Mouse (Mus musculus) MEL (cell line): ENCODE measurements at regions not wholly inside any gene's neighbourhood (a gene's known extent, or its start where the extent isn't known, plus 50 kb on each side); places are given as distances from the start of the nearest gene placed in this dataset.

ENCODE experiments used
- DNase-seq: peaks from one replicate; pipeline ENCODE4 v3.0.0; 2011; ENCODE audit warnings: low read depth, low spot score
- H3K27ac ChIP-seq: 2 replicates; pipeline ENCODE4 v1.5.1; 2012; ENCODE audit warnings: low read depth, mild to moderate bottlenecking, control low read depth, low read length, moderate library complexity; ENCODE audit not compliant: control insufficient read depth
- H3K27me3 ChIP-seq, 2 experiments: fragments of 150-350 bp in 1 of 2; sonication (generic) in 1 of 2; 2 replicates each; pipeline ENCODE4 v1.6.1; 2012; ENCODE audit warnings: low read length in 2 of 2, mild to moderate bottlenecking in 2 of 2, improper control_type of control experiment in 1 of 2, moderate library complexity in 1 of 2; ENCODE audit not compliant: insufficient read depth in 2 of 2, control insufficient read depth in 1 of 2
- H3K36me3 ChIP-seq, 2 experiments: 2 replicates each; pipeline ENCODE4 v1.6.1; 2012 to 2014; ENCODE audit warnings: low read length in 2 of 2, improper control_type of control experiment in 1 of 2, inconsistent platforms in 1 of 2, mild to moderate bottlenecking in 1 of 2; ENCODE audit not compliant: insufficient read depth in 2 of 2, control insufficient read depth in 1 of 2
- H3K4me1 ChIP-seq, 2 experiments: fragments of 150-350 bp in 1 of 2; sonication (generic) in 1 of 2; 2 replicates each; pipeline ENCODE4 v1.6.1; 2012; ENCODE audit warnings: low read length in 2 of 2, improper control_type of control experiment in 1 of 2, mild to moderate bottlenecking in 1 of 2; ENCODE audit not compliant: insufficient read depth in 2 of 2, control insufficient read depth in 1 of 2
- H3K4me3 ChIP-seq, 2 experiments: fragments of 150-350 bp in 1 of 2; sonication (generic) in 1 of 2; 2 replicates each; pipeline ENCODE4 v1.5.1; 2012; ENCODE audit warnings: low read depth in 2 of 2, low read length in 2 of 2, mild to moderate bottlenecking in 2 of 2, moderate library complexity in 2 of 2, control low read depth in 1 of 2, improper control_type of control experiment in 1 of 2; ENCODE audit not compliant: control insufficient read depth in 1 of 2, insufficient read depth in 1 of 2
- H3K79me2 ChIP-seq: 2 replicates; pipeline ENCODE4 v1.6.1; 2012; ENCODE audit warnings: mild to moderate bottlenecking, low read length, moderate library complexity; ENCODE audit not compliant: control insufficient read depth, poor library complexity, insufficient read depth
- H3K9ac ChIP-seq: 2 replicates; pipeline ENCODE4 v1.6.1; 2012; ENCODE audit warnings: low read depth, mild to moderate bottlenecking, control low read depth, low read length, moderate library complexity; ENCODE audit not compliant: control insufficient read depth, poor library complexity, severe bottlenecking
- H3K9me3 ChIP-seq: fragments of 150-350 bp; sonication (generic); replicated peaks from 2 replicates; pipeline ENCODE4 v1.6.1; 2012; ENCODE audit warnings: mild to moderate bottlenecking, low read length, improper control_type of control experiment, moderate library complexity; ENCODE audit not compliant: insufficient read depth
- BHLHE40 ChIP-seq: IDR thresholded peaks from 2 replicates; pipeline ENCODE4 v1.6.1; 2012; ENCODE audit warnings: low read depth, mild to moderate bottlenecking, inconsistent platforms, low read length, improper control_type of control experiment, borderline replicate concordance
- CHD2 ChIP-seq: IDR thresholded peaks from 2 replicates; pipeline ENCODE4 v1.6.1; 2011; ENCODE audit warnings: low read length, improper control_type of control experiment
- ETS1 ChIP-seq: IDR thresholded peaks from 2 replicates; pipeline ENCODE4 v1.6.1; 2012; ENCODE audit warnings: low read depth, mild to moderate bottlenecking, inconsistent platforms, low read length, improper control_type of control experiment, moderate library complexity
- GATA1 ChIP-seq: IDR thresholded peaks from 2 replicates; pipeline ENCODE4 v1.6.1; 2011; ENCODE audit warnings: low read depth, low read length, improper control_type of control experiment
- HCFC1 ChIP-seq: IDR thresholded peaks from 2 replicates; pipeline ENCODE4 v1.6.1; 2012; ENCODE audit warnings: low read depth, mild to moderate bottlenecking, inconsistent platforms, low read length, improper control_type of control experiment, moderate library complexity
- JUND ChIP-seq: IDR thresholded peaks from 2 replicates; pipeline ENCODE4 v1.6.1; 2011; ENCODE audit warnings: low read depth, mild to moderate bottlenecking, improper control_type of control experiment, low read length
- KAT2A ChIP-seq: conservative IDR thresholded peaks from 2 replicates; pipeline ENCODE4 v1.6.1; 2012; ENCODE audit warnings: low read depth, low read length, improper control_type of control experiment, inconsistent platforms
- MAX ChIP-seq: IDR thresholded peaks from 2 replicates; pipeline ENCODE4 v1.6.1; 2011; ENCODE audit warnings: low read length, improper control_type of control experiment
- MXI1 ChIP-seq: IDR thresholded peaks from 2 replicates; pipeline ENCODE4 v1.6.1; 2011; ENCODE audit warnings: mild to moderate bottlenecking, low read depth, low read length, improper control_type of control experiment
- MYB ChIP-seq: IDR thresholded peaks from 2 replicates; pipeline ENCODE4 v1.6.1; 2011; ENCODE audit warnings: mild to moderate bottlenecking, low read depth, low read length, improper control_type of control experiment
- NELFE ChIP-seq: IDR thresholded peaks from 2 replicates; pipeline ENCODE4 v1.6.1; 2011; ENCODE audit warnings: low read depth, low read length, improper control_type of control experiment
- POLR2AphosphoS2 ChIP-seq: IDR thresholded peaks from 2 replicates; pipeline ENCODE4 v1.6.1; 2011; ENCODE audit warnings: low read length, improper control_type of control experiment
- POLR2AphosphoS5 ChIP-seq: IDR thresholded peaks from 2 replicates; pipeline ENCODE4 v1.6.1; 2012; ENCODE audit warnings: low read depth, borderline replicate concordance, mild to moderate bottlenecking, inconsistent platforms, low read length, moderate library complexity, mixed read lengths
- RAD21 ChIP-seq: IDR thresholded peaks from 2 replicates; pipeline ENCODE4 v1.6.1; 2011; ENCODE audit warnings: mild to moderate bottlenecking, low read depth, low read length, improper control_type of control experiment
- SIN3A ChIP-seq: IDR thresholded peaks from 2 replicates; pipeline ENCODE4 v1.6.1; 2012; ENCODE audit warnings: low read length, improper control_type of control experiment, inconsistent platforms
- SMC3 ChIP-seq: IDR thresholded peaks from 2 replicates; pipeline ENCODE4 v1.6.1; 2011; ENCODE audit warnings: low read depth, low read length, improper control_type of control experiment
- TBP ChIP-seq: IDR thresholded peaks from 2 replicates; pipeline ENCODE4 v1.8.0; 2011; ENCODE audit warnings: low read depth, low read length, improper control_type of control experiment
- TCF12 ChIP-seq: IDR thresholded peaks from 2 replicates; pipeline ENCODE4 v1.6.1; 2014; ENCODE audit warnings: low read depth, mild to moderate bottlenecking, inconsistent platforms, low read length, improper control_type of control experiment, moderate library complexity
- UBTF ChIP-seq: IDR thresholded peaks from 2 replicates; pipeline ENCODE4 v1.6.1; 2012; ENCODE audit warnings: low read depth, mild to moderate bottlenecking, inconsistent platforms, low read length, improper control_type of control experiment, moderate library complexity, borderline replicate concordance; ENCODE audit not compliant: insufficient read depth
- USF1 ChIP-seq: IDR thresholded peaks from 2 replicates; pipeline ENCODE4 v1.6.1; 2014; ENCODE audit warnings: low read depth, mild to moderate bottlenecking, inconsistent platforms, low read length, improper control_type of control experiment, moderate library complexity
- USF2 ChIP-seq, 2 experiments: IDR thresholded peaks; 2 replicates each; pipeline ENCODE4 v1.6.1; 2011 to 2012; ENCODE audit warnings: improper control_type of control experiment in 2 of 2, low read length in 2 of 2, borderline replicate concordance in 1 of 2, inconsistent platforms in 1 of 2, low read depth in 1 of 2, mild to moderate bottlenecking in 1 of 2; ENCODE audit not compliant: insufficient read depth in 1 of 2
- ZC3H11A ChIP-seq: IDR thresholded peaks from 2 replicates; pipeline ENCODE4 v1.6.1; 2012; ENCODE audit warnings: low read depth, mild to moderate bottlenecking, inconsistent platforms, low read length, improper control_type of control experiment
- ZMIZ1 ChIP-seq: IDR thresholded peaks from 2 replicates; pipeline ENCODE4 v1.6.1; 2012; ENCODE audit warnings: low read depth, mild to moderate bottlenecking, inconsistent platforms, low read length, improper control_type of control experiment, moderate library complexity

- Histone ChIP-seq H3K4me1 (no peaks in the 10 kb centered on the region), H3K27ac (no peak overlapping the region), H3K36me3 (no peaks in the 10 kb centered on the region), H3K27me3 (no peaks in the 10 kb centered on the region), H3K9me3 (no peaks in the 10 kb centered on the region), H3K79me2 (no peaks in the 10 kb centered on the region), H3K9ac (no peak overlapping the region), H3K4me3 (no peak overlapping the region)
- TF ChIP-seq CHD2 (no peak), JUND (no peak), ZMIZ1 (no peak), USF2 (IDR thresholded peaks at IDR 0.05; ENCODE audit: borderline replicate concordance in 1 of 2, insufficient read depth in 1 of 2, low read depth in 1 of 2, low read length in 2 of 2) (no peak), TCF12 (no peak), ZC3H11A (no peak)
- DNase-seq: no peak
Measured at GRCm38 (mm10) chr17:58672291-58672690, 318.9 kb downstream of the Pdzph1 start.

- H3K4me1 ChIP-seq: no peaks in the 10 kb centered on the region
- H3K4me3 ChIP-seq: no peak overlapping the region
- no peak overlapping the region for H3K9ac ChIP-seq
- H3K27ac ChIP-seq: no peak overlapping the region
- H3K36me3 ChIP-seq: no peaks in the 10 kb centered on the region
- no peaks in the 10 kb centered on the region for H3K79me2 ChIP-seq
- no peaks in the 10 kb centered on the region for H3K9me3 ChIP-seq
- DNase-seq: no peak
- no peaks in the 10 kb centered on the region for H3K27me3 ChIP-seq
- TF ChIP-seq BHLHE40 (no peak), NELFE (no peak), ZC3H11A (no peak), SIN3A (no peak), USF1 (no peak), SMC3 (no peak), KAT2A (no peak), MAX (no peak), TBP (no peak), MXI1 (no peak), TCF12 (no peak), ETS1 (no peak), HCFC1 (no peak), POLR2AphosphoS5 (no peak), MYB (no peak), RAD21 (no peak), ZMIZ1 (no peak), UBTF (no peak), GATA1 (no peak), POLR2AphosphoS2 (no peak)
Measured at GRCm38 (mm10) chr17:58668036-58668435, 323.1 kb downstream of the Pdzph1 start.
